Mouse (Mus musculus) neural tube, embryonic 12.5 days (tissue): ENCODE measurements around the gene Gm5105. TPM values are rescaled to one million over a fixed set of nuclear protein-coding genes. Genes with fewer than 3 reads are reported as not detected.
A peak's percentile ranks its signal among the peaks of the same experiment; 100 is the strongest.

Experiments used
- ATAC-seq: fragments of 200-750 bp; cut with Nextera tagmentation; 2 replicates; pipeline ENCODE4 v1.8.0; 2017; ENCODE audit warnings: low read depth, mild to moderate bottlenecking, moderate TSS enrichment, moderate library complexity; ENCODE audit not compliant: low FRiP score
- H3K27ac ChIP-seq: fragments of 300-500 bp; sonication (generic); 2 replicates; pipeline ENCODE4 v1.5.1; 2016
- H3K27me3 ChIP-seq: fragments of 300-500 bp; sonication (generic); replicated peaks from 2 replicates; pipeline ENCODE4 v1.6.1; 2016; ENCODE audit warnings: mild to moderate bottlenecking
- H3K36me3 ChIP-seq: fragments of 300-500 bp; sonication (generic); 2 replicates; pipeline ENCODE4 v1.6.1; 2016; ENCODE audit warnings: mild to moderate bottlenecking
- H3K4me1 ChIP-seq: fragments of 300-500 bp; sonication (generic); 2 replicates; pipeline ENCODE4 v1.6.1; 2016
- H3K4me2 ChIP-seq: fragments of 300-500 bp; sonication (generic); replicated peaks from 2 replicates; pipeline ENCODE4 v1.6.1; 2016; ENCODE audit warnings: mild to moderate bottlenecking
- H3K4me3 ChIP-seq: fragments of 300-500 bp; sonication (generic); 2 replicates; pipeline ENCODE4 v1.5.1; 2016
- H3K9ac ChIP-seq: fragments of 300-500 bp; sonication (generic); 2 replicates; pipeline ENCODE4 v1.6.1; 2016; ENCODE audit warnings: mild to moderate bottlenecking
- H3K9me3 ChIP-seq: fragments of 300-500 bp; sonication (generic); 2 replicates; pipeline ENCODE4 v1.6.1; 2016; ENCODE audit warnings: mild to moderate bottlenecking
- WGBS: fragments of 180-500 bp; shearing (Covaris S2); methylation state at CpG from one replicate; pipeline ENCODE4 v1.1.7; 2016; 5-methylcytosine and 5-hydroxymethylcytosine counted together
- polyA plus RNA-seq: library from polyadenylated mRNA; unstranded; fragments of >200 nt; fragmentation: Nextera tagmentation; extraction: Ambion mirVana; gene quantifications from 2 replicates; pipeline ENCODE4 v1.2.1, GENCODE M21; 2016

The Gm5105 gene
- polyA plus RNA-seq, 1 experiment from 2014 or later, result not detected

DNA sequence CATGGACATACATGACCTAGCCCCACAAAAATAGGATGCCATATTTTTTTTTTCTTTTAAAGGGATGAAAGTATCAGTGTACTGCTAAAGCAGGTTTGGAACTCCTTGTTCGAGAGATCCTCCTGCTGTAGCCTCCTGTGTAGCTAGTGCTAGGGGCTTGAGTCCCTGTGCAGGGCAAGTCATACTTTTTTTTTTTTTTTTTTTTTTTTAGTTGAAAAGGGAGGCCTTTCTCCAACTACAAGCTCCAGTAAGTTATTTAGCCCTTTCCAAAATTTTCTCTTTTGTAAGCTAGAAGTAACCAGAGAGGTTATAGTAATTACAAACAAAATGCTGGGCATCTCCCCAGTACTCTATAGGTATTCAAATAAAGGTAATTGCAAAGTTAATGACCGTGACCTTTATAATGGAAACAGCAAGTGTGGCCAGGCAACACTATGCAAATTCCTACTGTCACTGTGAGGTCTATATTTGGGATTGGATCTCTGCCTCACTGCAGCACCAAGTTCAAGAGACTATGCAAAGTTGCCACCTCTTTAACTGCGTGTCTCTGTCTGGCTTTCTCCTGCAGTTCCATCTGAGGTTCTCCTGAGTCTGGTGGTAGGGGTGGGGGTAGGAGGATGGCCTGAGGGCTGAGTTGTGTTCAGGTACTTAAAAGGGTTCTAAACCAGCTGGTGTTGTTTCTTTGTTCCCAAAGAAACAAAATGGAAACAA lies 25.4 kb downstream of the Gm5105 start:
- H3K4me3 ChIP-seq, result no peak overlapping the region
- no peak overlapping the region for H3K27ac ChIP-seq
- H3K36me3 ChIP-seq, result no peaks in the 10 kb centered on the region
- no peaks in the 10 kb centered on the region for H3K4me1 ChIP-seq
- no peaks in the 10 kb centered on the region for H3K9me3 ChIP-seq
- no peak overlapping the region for H3K9ac ChIP-seq
- WGBS, result 41% methylated on average over 3 of the region's 3 CpGs
- peak; percentile 50 for ATAC-seq
- H3K27me3 ChIP-seq, result no peaks in the 10 kb centered on the region
- H3K4me2 ChIP-seq, result no peak overlapping the region

- Histone ChIP-seq H3K27ac (no peak overlapping the region), H3K27me3 (no peaks in the 10 kb centered on the region), H3K9me3 (no peaks in the 10 kb centered on the region), H3K4me2 (no peak overlapping the region), H3K4me1 (no peaks in the 10 kb centered on the region), H3K4me3 (no peak overlapping the region), H3K9ac (no peak overlapping the region), H3K36me3 (no peaks in the 10 kb centered on the region)
- ATAC-seq, result no peak
- WGBS, result 84% methylated on average over 2 of the region's 2 CpGs
Observed at GRCm38 (mm10) chr3:138040938-138041337, 26.2 kb downstream of the Gm5105 start.

DNA sequence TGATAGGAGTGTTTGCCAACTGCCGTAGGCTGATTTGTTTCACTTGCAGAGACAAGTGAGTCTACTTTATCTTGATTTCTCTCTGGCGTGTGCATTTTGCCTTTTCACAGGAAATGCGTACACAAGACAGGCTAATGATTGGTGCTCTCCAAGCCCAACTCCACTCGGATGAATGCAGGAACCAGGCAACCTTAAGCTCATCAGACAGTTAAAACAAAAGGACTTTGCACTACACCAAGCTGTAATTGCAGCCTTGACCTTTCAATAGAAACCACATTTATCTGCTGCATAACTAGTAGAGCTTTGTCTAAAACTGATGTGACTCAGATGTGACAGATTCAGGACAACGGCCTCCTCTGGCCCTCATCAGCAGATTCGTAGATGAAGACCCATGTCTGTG lies 33.2 kb downstream of the Gm5105 start:
- no peak for ATAC-seq
- H3K36me3 ChIP-seq, result no peaks in the 10 kb centered on the region

DNA sequence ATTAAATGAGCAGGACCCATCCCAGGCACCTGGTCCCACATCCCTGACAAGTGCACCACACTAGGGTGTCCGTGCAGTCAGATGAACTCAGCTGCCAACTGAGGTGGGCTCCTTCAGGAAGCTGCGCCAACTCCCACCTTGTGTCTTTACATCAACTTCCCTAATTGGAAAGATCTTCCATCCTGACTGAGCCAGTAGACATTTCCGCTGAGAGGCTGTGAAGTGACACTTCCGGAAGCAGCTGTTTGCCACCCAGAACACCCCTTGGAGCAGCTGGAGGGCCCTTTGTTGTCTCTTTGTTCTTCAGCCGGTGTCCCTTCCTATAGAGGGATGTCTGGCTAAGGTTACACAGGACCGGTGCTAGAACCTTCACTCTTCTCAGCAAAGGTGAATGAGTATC lies 36.6 kb downstream of the Gm5105 start:
- no peaks in the 10 kb centered on the region for H3K36me3 ChIP-seq
- no peak for ATAC-seq
- H3K9ac ChIP-seq, result no peak overlapping the region
- H3K4me3 ChIP-seq, result no peak overlapping the region
- no peaks in the 10 kb centered on the region for H3K27me3 ChIP-seq
- 87% methylated on average over 6 of the region's 6 CpGs for WGBS
- no peak overlapping the region for H3K4me2 ChIP-seq
- no peaks in the 10 kb centered on the region for H3K9me3 ChIP-seq
- H3K27ac ChIP-seq, result no peak overlapping the region
- no peaks in the 10 kb centered on the region for H3K4me1 ChIP-seq

More for the DNA sequence above, 33.2 kb downstream of the Gm5105 start:
- Histone ChIP-seq H3K4me2 (no peak overlapping the region), H3K4me1 (no peaks in the 10 kb centered on the region), H3K4me3 (no peak overlapping the region), H3K9ac (no peak overlapping the region), H3K27ac (no peak overlapping the region), H3K27me3 (no peaks in the 10 kb centered on the region), H3K9me3 (no peaks in the 10 kb centered on the region)
- WGBS, result 89% methylated on average over 6 of the region's 6 CpGs

DNA sequence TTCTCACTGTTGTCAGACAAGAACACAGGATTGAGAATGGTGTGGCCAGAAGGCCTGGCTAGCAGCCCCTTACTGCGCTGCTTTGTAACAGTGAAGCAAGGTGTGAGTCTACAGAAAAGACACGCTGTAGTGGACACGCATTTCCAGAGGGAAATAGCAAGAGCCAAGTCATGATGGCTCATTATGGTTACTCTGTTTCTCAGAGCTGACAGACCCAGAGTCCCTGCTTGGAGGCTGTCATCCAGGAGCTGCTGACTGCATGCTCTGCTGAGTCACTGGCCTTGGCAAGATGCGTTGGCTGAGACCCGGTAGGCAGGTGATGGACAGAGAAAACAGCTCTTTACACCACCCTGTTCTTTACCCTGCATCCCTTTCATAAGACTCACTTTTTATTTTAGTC lies 37.8 kb downstream of the Gm5105 start:
- Histone ChIP-seq H3K9ac (no peak overlapping the region), H3K27me3 (no peaks in the 10 kb centered on the region), H3K27ac (no peak overlapping the region), H3K4me3 (no peak overlapping the region), H3K4me1 (no peaks in the 10 kb centered on the region), H3K4me2 (no peak overlapping the region), H3K36me3 (no peaks in the 10 kb centered on the region), H3K9me3 (no peaks in the 10 kb centered on the region)
- ATAC-seq, result no peak
- 93% methylated on average over 5 of the region's 5 CpGs for WGBS

DNA sequence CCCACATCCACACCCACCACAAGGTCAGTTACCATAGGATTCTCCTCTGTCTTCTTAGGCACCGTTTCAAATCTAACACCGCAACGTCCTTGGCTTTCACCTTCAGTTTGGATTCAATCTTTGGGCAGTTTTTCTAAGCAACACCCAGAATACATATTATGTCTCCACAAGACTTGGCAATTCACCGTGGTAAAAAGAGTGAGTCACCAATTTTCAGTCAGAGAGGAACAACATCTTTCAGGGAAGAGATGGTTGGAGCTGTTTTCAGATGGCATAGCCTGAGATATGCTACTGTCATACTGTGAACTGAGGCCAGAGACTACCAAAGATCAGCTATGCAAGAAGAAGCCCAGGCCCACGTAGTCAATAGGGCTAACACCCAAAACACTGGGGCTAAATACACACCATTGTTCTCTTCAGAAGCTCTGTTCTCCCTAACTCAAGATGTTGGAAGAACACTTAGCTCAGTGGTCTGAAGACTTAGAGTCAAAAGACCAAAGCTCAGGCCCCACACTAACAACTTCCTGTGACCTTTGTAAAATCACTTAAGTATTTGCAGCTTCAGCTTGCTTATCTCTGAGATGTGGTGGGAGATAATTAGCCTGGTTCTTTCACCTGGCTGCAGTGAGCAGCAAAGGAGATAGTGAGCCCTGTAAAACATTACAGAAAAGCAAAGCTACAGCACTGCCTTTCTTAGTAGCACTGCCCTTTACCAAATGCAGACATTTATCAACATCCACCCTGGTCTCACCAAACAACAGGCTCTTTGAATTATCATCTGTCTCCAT lies 39.4 kb downstream of the Gm5105 start:
- Histone ChIP-seq H3K27me3 (no peaks in the 10 kb centered on the region), H3K4me3 (no peak overlapping the region), H3K9ac (no peak overlapping the region), H3K4me2 (no peak overlapping the region), H3K4me1 (no peaks in the 10 kb centered on the region), H3K27ac (no peak overlapping the region), H3K36me3 (no peaks in the 10 kb centered on the region), H3K9me3 (no peaks in the 10 kb centered on the region)
- 84% methylated on average over 5 of the region's 5 CpGs for WGBS
- ATAC-seq, result no peak

GRCm38 (mm10) chr3:138026286-138026685 lies 40.9 kb downstream of the Gm5105 start:
- H3K9me3 ChIP-seq, result no peaks in the 10 kb centered on the region
- no peak overlapping the region for H3K4me3 ChIP-seq
- H3K4me1 ChIP-seq, result no peaks in the 10 kb centered on the region
- no peak for ATAC-seq
- H3K9ac ChIP-seq, result no peak overlapping the region
- H3K27ac ChIP-seq, result no peak overlapping the region
- 80% methylated on average over 10 of the region's 10 CpGs for WGBS
- H3K36me3 ChIP-seq, result no peaks in the 10 kb centered on the region
- no peaks in the 10 kb centered on the region for H3K27me3 ChIP-seq
- no peak overlapping the region for H3K4me2 ChIP-seq

DNA sequence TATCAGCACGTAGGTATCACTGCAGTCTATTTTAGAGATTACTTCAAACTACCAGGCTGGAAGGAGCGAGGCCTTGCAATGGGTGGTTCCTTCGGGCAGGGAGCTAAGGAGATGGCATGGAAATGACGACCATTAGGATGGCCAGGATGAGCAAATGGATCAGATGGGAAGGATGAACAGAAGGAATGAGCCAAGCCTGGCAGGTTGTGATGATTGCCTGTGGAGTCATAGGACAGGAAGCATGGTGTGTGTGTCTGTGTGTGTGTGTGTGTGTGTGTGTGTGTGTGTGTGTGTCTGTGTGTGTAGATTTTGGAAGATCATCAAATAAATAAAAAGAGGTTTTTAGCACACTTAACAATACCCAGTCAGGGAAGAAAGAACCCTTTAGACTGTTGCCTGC lies 44.5 kb downstream of the Gm5105 start:
- no peak overlapping the region for H3K27ac ChIP-seq
- no peak overlapping the region for H3K9ac ChIP-seq
- H3K36me3 ChIP-seq, result no peaks in the 10 kb centered on the region
- no peaks in the 10 kb centered on the region for H3K27me3 ChIP-seq
- no peak for ATAC-seq
- 89% methylated on average over 4 of the region's 4 CpGs for WGBS
- no peaks in the 10 kb centered on the region for H3K4me1 ChIP-seq
- H3K4me3 ChIP-seq, result no peak overlapping the region
- no peak overlapping the region for H3K4me2 ChIP-seq
- no peaks in the 10 kb centered on the region for H3K9me3 ChIP-seq

- no peaks in the 10 kb centered on the region for H3K27me3 ChIP-seq
- no peak overlapping the region for H3K9ac ChIP-seq
- no peaks in the 10 kb centered on the region for H3K4me1 ChIP-seq
- H3K4me3 ChIP-seq, result no peak overlapping the region
- no peak overlapping the region for H3K4me2 ChIP-seq
- WGBS, result 88% methylated on average over 4 of the region's 4 CpGs
- no peaks in the 10 kb centered on the region for H3K9me3 ChIP-seq
- no peaks in the 10 kb centered on the region for H3K36me3 ChIP-seq
- no peak overlapping the region for H3K27ac ChIP-seq
- ATAC-seq, result no peak
Observed at GRCm38 (mm10) chr3:138022003-138022402, 45.2 kb downstream of the Gm5105 start.

DNA sequence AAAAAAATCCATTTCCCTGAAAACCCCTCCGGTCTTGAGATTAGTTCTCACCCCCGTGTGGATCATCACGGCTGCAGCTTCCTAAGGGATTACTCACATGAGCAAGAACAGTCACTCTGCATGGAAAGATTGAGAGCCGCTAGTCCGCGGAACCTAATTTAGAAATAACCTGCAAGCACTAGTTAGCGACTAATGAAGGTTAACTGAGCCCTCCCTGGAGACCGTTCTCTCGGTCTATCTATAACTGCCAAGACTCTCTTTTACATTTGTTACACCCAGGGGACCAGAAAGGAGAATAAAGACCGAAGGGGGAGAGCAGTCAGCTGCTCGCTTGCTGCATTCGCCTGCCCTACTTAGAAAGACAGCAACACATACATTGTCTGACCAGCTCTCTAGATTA lies 50.4 kb downstream of the Gm5105 start:
- Histone ChIP-seq H3K4me1 (no peaks in the 10 kb centered on the region), H3K4me2 (no peak overlapping the region), H3K9ac (no peak overlapping the region), H3K4me3 (no peak overlapping the region), H3K27me3 (no peaks in the 10 kb centered on the region), H3K27ac (no peak overlapping the region), H3K9me3 (no peaks in the 10 kb centered on the region), H3K36me3 (no peaks in the 10 kb centered on the region)
- WGBS, result 66% methylated on average over 12 of the region's 12 CpGs
- no peak for ATAC-seq

GRCm38 (mm10) chr3:138014725-138015124 lies 52.5 kb downstream of the Gm5105 start:
- no peaks in the 10 kb centered on the region for H3K4me1 ChIP-seq
- H3K27ac ChIP-seq, result no peak overlapping the region
- no peaks in the 10 kb centered on the region for H3K36me3 ChIP-seq
- 79% methylated on average over 2 of the region's 2 CpGs for WGBS
- H3K4me3 ChIP-seq, result no peak overlapping the region
- H3K4me2 ChIP-seq, result no peak overlapping the region
- no peaks in the 10 kb centered on the region for H3K9me3 ChIP-seq
- H3K27me3 ChIP-seq, result no peaks in the 10 kb centered on the region
- H3K9ac ChIP-seq, result no peak overlapping the region
- ATAC-seq, result no peak

DNA sequence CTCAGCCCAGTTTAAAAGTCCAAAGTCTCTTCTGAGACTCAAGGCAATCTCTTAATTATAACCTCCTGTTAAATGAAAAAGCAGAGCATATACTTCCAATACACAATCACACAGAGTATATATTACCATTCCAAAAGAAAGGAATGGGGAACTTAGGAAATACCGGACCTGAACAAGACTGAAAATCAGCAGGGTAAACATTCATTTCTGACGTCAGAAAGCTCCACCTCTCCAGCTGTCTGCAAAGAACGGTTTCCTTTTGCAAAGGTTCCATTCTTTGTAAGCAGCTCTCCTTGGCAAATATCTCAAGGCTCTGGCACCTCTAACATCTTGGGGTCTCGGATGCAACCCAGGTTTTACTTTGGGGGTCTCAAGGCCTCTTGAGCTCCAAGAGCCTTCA lies 54.8 kb downstream of the Gm5105 start:
- 79% methylated on average over 4 of the region's 4 CpGs for WGBS
- H3K4me1 ChIP-seq, result no peaks in the 10 kb centered on the region
- H3K4me3 ChIP-seq, result no peak overlapping the region
- no peak overlapping the region for H3K27ac ChIP-seq
- H3K27me3 ChIP-seq, result no peaks in the 10 kb centered on the region
- H3K36me3 ChIP-seq, result no peaks in the 10 kb centered on the region
- H3K9me3 ChIP-seq, result no peaks in the 10 kb centered on the region
- H3K9ac ChIP-seq, result no peak overlapping the region
- no peak overlapping the region for H3K4me2 ChIP-seq
- no peak for ATAC-seq

GRCm38 (mm10) chr3:138008152-138008551 lies 59.0 kb downstream of the Gm5105 start:
- H3K9ac ChIP-seq, result no peak overlapping the region
- no peaks in the 10 kb centered on the region for H3K36me3 ChIP-seq
- no peak overlapping the region for H3K27ac ChIP-seq
- no peak for ATAC-seq
- no peak overlapping the region for H3K4me3 ChIP-seq
- no peaks in the 10 kb centered on the region for H3K9me3 ChIP-seq
- no peaks in the 10 kb centered on the region for H3K27me3 ChIP-seq
- no peak overlapping the region for H3K4me2 ChIP-seq
- no peaks in the 10 kb centered on the region for H3K4me1 ChIP-seq
- 84% methylated on average over 6 of the region's 6 CpGs for WGBS
